Mouse (Mus musculus) liver, embryonic 12.5 days (tissue): ENCODE results near the gene Ccdc154. TPM values are rescaled to one million over a fixed set of nuclear protein-coding genes. Genes with fewer than 3 reads are reported as not detected.
"Not testable (repeated sequence)": the region's sequence is repeated elsewhere in the genome, so short reads cannot be mapped to it uniquely, and the experiment has no call there.

Source experiments
- ATAC-seq: fragments of 200-750 bp; cut with Nextera tagmentation; 2 replicates; pipeline ENCODE4 v1.8.0; 2017; ENCODE audit warnings: moderate number of reproducible peaks, mild to moderate bottlenecking, moderate library complexity
- H3K27ac ChIP-seq: fragments of 300-500 bp; sonication (generic); 2 replicates; pipeline ENCODE4 v1.5.1; 2016; ENCODE audit warnings: mild to moderate bottlenecking
- H3K27me3 ChIP-seq: fragments of 300-500 bp; sonication (generic); replicated peaks from 2 replicates; pipeline ENCODE4 v1.6.1; 2016; ENCODE audit warnings: mild to moderate bottlenecking, moderate library complexity
- H3K36me3 ChIP-seq: fragments of 300-500 bp; sonication (generic); 2 replicates; pipeline ENCODE4 v1.6.1; 2016; ENCODE audit warnings: mild to moderate bottlenecking, moderate library complexity
- H3K4me1 ChIP-seq: fragments of 300-500 bp; sonication (generic); 2 replicates; pipeline ENCODE4 v1.6.1; 2016
- H3K4me2 ChIP-seq: fragments of 300-500 bp; sonication (generic); 2 replicates; pipeline ENCODE4 v1.6.1; 2016; ENCODE audit warnings: mild to moderate bottlenecking, moderate library complexity
- H3K4me3 ChIP-seq: fragments of 300-500 bp; sonication (generic); 2 replicates; pipeline ENCODE4 v1.5.1; 2016; ENCODE audit warnings: mild to moderate bottlenecking, moderate library complexity
- H3K9ac ChIP-seq: fragments of 300-500 bp; sonication (generic); 2 replicates; pipeline ENCODE4 v1.6.1; 2016; ENCODE audit warnings: mild to moderate bottlenecking, moderate library complexity
- H3K9me3 ChIP-seq: fragments of 300-500 bp; sonication (generic); replicated peaks from 2 replicates; pipeline ENCODE4 v1.6.1; 2016; ENCODE audit warnings: mild to moderate bottlenecking, moderate library complexity
- WGBS: fragments of 180-500 bp; shearing (Covaris S2); methylation state at CpG from one replicate; pipeline ENCODE4 v1.1.7; 2016; ENCODE audit not compliant: insufficient replicate concordance; 5-methylcytosine and 5-hydroxymethylcytosine counted together
- polyA plus RNA-seq: library from polyadenylated mRNA; unstranded; fragments of >200 nt; fragmentation: Nextera tagmentation; extraction: Ambion mirVana; gene quantifications from 2 replicates; pipeline ENCODE4 v1.2.1, GENCODE M21; 2016

The Ccdc154 gene
- not detected in 2 replicates for polyA plus RNA-seq

DNA sequence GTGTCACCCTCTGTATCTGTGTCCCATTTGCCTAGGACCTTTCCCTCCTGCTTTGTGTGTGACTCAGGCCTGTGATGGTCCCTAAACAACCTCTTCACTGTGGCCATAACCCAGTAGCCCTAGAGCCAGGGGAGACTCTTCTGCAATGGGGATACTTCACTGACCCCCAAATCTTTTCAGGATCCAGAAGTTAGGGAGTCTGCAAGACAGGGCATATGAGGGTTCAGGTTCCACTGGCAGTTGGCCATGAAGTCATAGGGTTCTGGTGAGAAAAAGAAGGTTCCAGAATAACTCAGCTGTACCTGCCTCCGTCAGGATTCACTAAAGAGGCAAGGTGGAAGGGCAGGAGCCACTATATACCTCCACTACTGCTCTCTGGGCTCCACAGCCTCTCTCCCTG is at the start of gene Ccdc154:
Gene Ccdc154 (plus strand): TSS at position 301 of the 400 bp plus-strand sequence.
- Histone ChIP-seq H3K4me2 (no peak within 1 kb of the TSS), H3K4me1 (no peaks in the 10 kb centered on the region), H3K36me3 (peaks cover 41% of the 10 kb centered on the region), H3K9me3 (no peaks in the 10 kb centered on the region), H3K27me3 (no peaks in the 10 kb centered on the region; the same call in 1 of the 2 replicates), H3K4me3 (no peak within 1 kb of the TSS), H3K9ac (no peak within 1 kb of the TSS), H3K27ac (no peak within 1 kb of the TSS)
- 94% methylated on average over 1 of the region's 1 CpGs for WGBS
- ATAC-seq = no peak

DNA sequence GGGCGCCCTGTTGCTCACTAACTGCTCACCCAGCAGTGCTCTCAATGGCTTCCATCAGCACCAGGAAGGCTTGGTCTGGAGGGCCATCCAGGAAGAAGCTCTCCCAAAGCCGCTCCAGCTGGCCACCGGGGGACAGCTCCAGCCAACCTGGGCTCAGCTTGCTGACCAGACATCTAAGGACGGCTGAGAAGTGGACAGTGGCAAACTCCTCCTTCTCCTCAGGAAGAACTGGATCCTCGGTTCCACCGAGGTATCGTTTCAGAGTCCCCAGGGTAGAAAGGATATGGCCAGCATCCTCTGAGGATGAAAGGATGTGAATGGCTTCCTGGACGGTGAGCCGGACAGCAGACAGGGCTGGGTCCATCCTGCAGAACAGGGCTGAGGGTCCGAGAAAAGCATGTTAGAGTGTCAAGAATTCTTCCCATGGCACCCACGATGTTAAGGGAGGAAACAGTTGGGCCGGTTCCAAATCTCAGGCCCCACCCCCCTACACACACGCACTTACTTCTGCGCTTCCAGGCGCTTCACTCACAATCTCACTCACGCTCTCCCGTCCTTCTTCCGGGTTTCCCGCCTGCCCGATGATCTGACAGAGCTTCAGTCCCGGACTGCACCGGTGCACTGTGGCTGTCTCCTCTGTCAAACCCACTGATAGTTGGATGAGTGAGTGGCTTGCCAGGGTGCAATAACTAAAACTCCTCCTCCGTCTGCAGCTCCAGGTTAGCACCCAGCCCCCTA is 47.2 kb upstream of the Ccdc154 start:
- H3K4me2 ChIP-seq = peak overlapping the region; percentile 93
- peaks cover 44% of the 10 kb centered on the region for H3K4me1 ChIP-seq
- no peaks in the 10 kb centered on the region for H3K9me3 ChIP-seq
- H3K27me3 ChIP-seq = peaks cover 8% of the 10 kb centered on the region; the same call in 1 of the 2 replicates
- peaks cover 37% of the 10 kb centered on the region for H3K36me3 ChIP-seq
- 10% methylated on average over 23 of the region's 23 CpGs for WGBS
- H3K27ac ChIP-seq = peak overlapping the region; percentile 85
- peak overlapping the region; percentile 69 for H3K4me3 ChIP-seq
- peak; percentile 68 for ATAC-seq
- peak overlapping the region; percentile 76 for H3K9ac ChIP-seq

DNA sequence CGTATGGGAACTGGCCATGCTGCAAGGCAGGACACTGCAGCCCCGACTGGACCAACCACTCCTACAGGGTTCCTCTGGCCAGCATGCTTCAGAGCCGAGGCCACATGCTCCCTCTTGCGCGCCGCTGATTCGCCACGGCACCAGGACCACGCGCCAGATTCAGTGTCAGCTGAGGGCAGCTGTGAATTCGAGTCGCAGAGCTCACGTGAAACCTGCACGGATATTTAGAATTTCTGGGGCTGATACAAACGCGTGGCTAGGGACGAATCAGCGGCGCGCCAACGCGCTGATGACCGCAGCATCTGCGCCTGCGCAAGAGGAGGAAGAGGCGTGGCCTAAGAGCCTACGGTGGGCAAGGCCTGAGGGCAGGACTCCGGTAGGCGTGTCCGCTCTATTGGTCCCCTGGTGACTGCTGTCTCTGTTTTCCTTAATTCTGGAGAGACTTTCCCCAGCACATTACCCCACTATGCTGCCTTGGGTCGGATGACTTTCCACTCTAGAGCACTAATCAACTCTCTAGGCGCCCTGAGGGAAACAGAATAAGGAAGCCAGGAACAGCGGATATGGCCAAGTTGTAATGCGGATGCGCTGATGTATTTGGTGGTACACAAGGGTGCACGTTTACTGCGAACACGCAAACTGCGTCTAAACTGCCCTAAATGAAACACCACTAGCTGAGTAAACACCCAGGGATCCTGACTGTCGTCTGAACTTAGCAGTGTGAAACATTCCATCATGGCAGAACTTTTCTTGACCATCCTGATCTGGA is 46.4 kb upstream of the Ccdc154 start, which contains the start of gene Telo2:
Gene Telo2 (minus strand): TSS at position 304 of the 769 bp plus-strand sequence.
- Histone ChIP-seq H3K27ac (peak within 1 kb of the TSS; percentile 85), H3K4me2 (peak within 1 kb of the TSS; percentile 93), H3K27me3 (peaks cover 14% of the 10 kb centered on the region), H3K36me3 (peaks cover 29% of the 10 kb centered on the region), H3K4me1 (peaks cover 41% of the 10 kb centered on the region), H3K4me3 (peak within 1 kb of the TSS; percentile 69), H3K9me3 (no peaks in the 10 kb centered on the region), H3K9ac (peak within 1 kb of the TSS; percentile 76)
- ATAC-seq = peak; percentile 88
- 6% methylated on average over 40 of the region's 40 CpGs for WGBS

DNA sequence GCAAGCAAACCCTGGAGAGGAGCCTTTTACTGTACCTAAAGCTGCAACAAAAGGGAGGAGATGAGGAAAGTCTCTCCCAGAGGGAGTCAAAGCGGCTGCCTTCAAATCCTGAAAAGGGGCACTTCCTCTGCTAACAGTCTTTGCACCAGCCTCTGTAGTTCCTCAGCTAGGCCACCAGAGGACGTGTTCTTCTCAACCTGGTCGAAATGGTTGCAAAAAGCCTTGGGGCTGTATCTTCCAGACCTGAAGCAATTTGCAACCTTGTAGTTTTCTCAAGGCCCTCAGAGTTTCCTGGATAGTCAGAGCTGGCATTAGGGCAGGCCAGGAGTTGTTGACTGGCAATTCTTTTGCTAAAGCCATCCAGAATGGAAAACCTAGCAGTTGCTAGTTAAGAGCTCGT is 45.0 kb upstream of the Ccdc154 start:
- no peak for ATAC-seq
- Histone ChIP-seq H3K9ac (no peak overlapping the region), H3K36me3 (peaks cover 15% of the 10 kb centered on the region), H3K27me3 (peaks cover 27% of the 10 kb centered on the region), H3K27ac (0 out of 2 replicates have a peak overlapping the region, but pooled peaks have one; percentile 11), H3K4me2 (no peak overlapping the region), H3K9me3 (no peaks in the 10 kb centered on the region), H3K4me3 (no peak overlapping the region), H3K4me1 (peaks cover 41% of the 10 kb centered on the region)
- WGBS = 38% methylated on average over 4 of the region's 4 CpGs

DNA sequence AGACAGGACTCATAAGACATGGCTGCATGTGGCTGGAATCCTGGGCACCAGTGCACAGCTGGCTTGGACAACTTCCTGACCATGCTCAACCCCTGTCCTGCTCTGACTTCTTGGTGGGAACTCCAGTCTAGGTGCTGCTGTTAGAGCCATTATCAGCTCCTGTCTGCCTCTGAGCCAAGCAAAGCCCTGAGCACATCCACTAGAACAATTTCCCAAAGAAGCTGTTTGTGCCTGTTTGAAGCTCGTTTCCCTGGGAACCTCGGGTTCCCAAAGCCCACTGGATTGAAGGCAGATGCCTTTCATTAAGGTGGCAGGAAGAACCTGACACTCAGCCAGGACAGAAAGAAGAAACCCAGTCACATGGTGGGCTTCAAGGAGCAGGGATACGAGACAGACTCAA is 41.9 kb upstream of the Ccdc154 start, which contains the start of gene Ptx4:
Gene Ptx4 (plus strand): TSS at position 355 of the 400 bp plus-strand sequence.
- WGBS = 28% methylated on average over 3 of the region's 3 CpGs

DNA sequence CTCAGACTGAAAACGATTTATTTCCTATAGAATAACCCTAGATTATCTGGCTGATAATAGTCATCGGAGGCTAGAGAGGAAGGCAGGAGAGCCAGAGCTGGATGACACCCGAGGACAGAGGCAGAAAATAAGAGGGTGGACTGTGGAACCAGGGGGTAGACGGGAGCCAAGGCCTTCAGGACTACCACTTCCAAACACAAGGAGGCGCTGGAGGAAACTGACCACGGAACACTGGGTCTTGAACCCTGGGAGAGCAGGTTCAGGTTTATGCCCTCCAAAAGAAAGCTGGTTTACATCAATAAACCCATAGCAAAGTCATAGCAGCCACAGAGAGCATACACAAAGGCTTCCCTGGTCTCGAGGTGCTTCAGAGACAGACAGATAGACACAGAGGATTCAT is 38.3 kb upstream of the Ccdc154 start:
- no peak for ATAC-seq
- H3K4me3 ChIP-seq = no peak overlapping the region
- peaks cover 31% of the 10 kb centered on the region for H3K27me3 ChIP-seq
- H3K9me3 ChIP-seq = no peaks in the 10 kb centered on the region
- H3K4me1 ChIP-seq = peaks cover 52% of the 10 kb centered on the region
- H3K27ac ChIP-seq = no peak overlapping the region
- H3K36me3 ChIP-seq = no peaks in the 10 kb centered on the region
- no peak overlapping the region for H3K9ac ChIP-seq
- H3K4me2 ChIP-seq = no peak overlapping the region
- 23% methylated on average over 7 of the region's 7 CpGs for WGBS

More for the DNA sequence above, 41.9 kb upstream of the Ccdc154 start, which contains the start of gene Ptx4:
- Histone ChIP-seq H3K4me1 (peaks cover 30% of the 10 kb centered on the region), H3K4me3 (no peak within 1 kb of the TSS), H3K4me2 (no peak within 1 kb of the TSS), H3K27ac (no peak within 1 kb of the TSS), H3K9me3 (no peaks in the 10 kb centered on the region), H3K9ac (0 out of 2 replicates have a peak within 1 kb of the TSS, but pooled peaks have one; percentile 20), H3K27me3 (peaks cover 35% of the 10 kb centered on the region), H3K36me3 (no peaks in the 10 kb centered on the region)
- no peak for ATAC-seq

DNA sequence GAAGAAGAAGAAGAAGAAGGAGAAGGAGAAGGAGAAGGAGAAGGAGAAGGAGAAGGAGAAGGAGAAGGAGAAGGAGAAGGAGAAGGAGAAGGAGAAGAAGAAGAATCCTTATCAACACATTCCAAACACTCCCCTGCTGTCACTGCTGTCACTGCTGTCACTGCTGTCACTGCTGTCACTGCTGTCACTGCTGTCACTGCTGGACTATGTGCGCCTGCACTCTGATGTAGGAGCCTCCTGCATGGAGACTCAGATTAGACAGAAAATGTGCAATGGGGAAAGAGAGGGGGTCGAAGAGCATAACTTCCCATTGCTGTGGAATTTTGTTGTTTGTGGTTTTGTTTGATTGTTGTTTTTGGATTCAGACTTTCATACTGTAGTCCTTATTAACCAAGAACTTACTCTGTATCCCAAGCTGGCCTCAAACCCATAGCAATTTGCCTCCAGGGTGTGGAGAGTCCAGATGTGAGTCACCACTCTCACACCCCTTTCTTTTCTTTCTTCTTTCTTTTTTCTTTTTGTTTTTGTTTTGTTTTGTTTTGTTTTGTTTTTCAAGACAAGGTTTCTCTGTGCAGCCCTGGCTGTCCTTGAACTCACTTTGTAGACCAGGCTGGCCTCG is 36.7 kb upstream of the Ccdc154 start:
- not testable (repeated sequence) for H3K36me3 ChIP-seq, H3K9ac ChIP-seq, H3K9me3 ChIP-seq, H3K4me3 ChIP-seq
- Histone ChIP-seq H3K4me2 (peak overlapping the region; percentile 7; the same call in 1 of the 2 replicates), H3K27ac (peak overlapping the region; percentile 92), H3K27me3 (peaks cover 24% of the 10 kb centered on the region), H3K4me1 (peaks cover 43% of the 10 kb centered on the region)
- 40% methylated on average over 3 of the region's 3 CpGs for WGBS
- peak; percentile 57 for ATAC-seq

DNA sequence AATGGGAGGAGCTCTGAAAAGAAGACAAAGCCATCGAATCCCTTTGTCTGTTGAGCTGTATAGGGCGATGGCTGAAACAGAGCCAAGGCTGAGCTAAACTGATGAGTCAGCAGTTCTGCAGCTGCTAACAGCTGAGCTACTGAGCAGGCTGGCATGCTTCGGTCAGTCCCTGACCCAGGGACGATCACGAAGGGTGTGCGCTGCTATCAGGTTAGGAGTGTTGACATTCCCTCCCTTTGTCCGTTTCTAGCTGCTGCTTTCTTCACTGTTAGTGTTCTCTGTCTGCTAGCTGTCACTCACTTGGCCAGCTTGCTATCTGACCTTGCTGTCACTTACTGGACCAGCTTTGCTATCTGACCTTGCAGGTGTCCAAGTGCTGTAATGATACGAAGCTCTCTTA is 35.2 kb upstream of the Ccdc154 start:
- Histone ChIP-seq H3K4me3 (0 out of 2 replicates have a peak overlapping the region, but pooled peaks have one; percentile 10), H3K36me3 (no peaks in the 10 kb centered on the region), H3K27ac (peak overlapping the region; percentile 92), H3K4me2 (peak overlapping the region; percentile 51), H3K4me1 (peaks cover 43% of the 10 kb centered on the region), H3K9ac (peak overlapping the region; percentile 53), H3K27me3 (peaks cover 10% of the 10 kb centered on the region), H3K9me3 (no peaks in the 10 kb centered on the region)
- 19% methylated on average over 8 of the region's 8 CpGs for WGBS
- ATAC-seq = peak; percentile 86

DNA sequence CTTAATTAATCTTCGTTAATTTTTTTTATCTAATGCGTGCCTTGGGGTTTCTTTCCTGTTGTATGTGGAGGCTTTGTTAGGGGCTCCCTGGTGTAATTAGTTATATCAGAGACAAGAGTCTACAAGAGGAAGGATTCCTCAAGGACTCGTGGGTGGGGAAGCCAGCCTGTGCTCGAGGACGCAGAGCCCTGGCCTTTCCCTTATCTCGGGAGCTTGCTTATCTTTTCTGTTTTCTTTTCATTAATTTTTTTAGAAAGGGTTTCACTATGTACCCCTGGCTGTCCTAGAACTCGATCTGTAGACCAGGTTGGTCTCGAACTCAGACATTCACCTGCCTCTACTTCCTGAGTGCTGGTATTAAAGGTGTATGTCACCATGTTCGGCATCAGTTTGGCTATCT is 34.6 kb upstream of the Ccdc154 start:
- peaks cover 4% of the 10 kb centered on the region for H3K27me3 ChIP-seq
- no peaks in the 10 kb centered on the region for H3K36me3 ChIP-seq
- peaks cover 44% of the 10 kb centered on the region for H3K4me1 ChIP-seq
- H3K9me3 ChIP-seq = no peaks in the 10 kb centered on the region
- H3K9ac ChIP-seq = peak overlapping the region; percentile 53
- no peak overlapping the region for H3K4me3 ChIP-seq
- 26% methylated on average over 9 of the region's 9 CpGs for WGBS
- peak overlapping the region; percentile 92 for H3K27ac ChIP-seq
- peak overlapping the region; percentile 51 for H3K4me2 ChIP-seq
- peak; percentile 46; the same call in 1 of the 2 replicates for ATAC-seq

DNA sequence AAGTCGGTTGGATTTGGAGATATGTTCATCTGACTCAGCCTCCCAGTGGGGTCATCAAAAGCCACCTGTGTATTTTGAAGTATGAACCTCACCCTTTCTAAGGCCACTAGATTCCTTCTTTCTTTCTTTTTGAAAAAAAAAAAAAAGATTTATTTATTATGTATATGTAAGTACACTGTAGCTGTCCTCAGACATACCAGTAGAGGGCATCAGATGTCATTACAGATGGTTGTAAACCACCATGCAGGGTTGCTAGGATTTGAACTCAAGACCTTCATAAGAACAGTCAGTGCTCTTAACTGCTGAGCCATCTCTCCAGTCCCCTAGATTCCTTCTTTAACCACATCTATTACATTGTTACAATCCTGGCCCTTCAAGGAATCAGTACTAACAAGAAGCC is 32.2 kb upstream of the Ccdc154 start:
- H3K4me1 ChIP-seq = peaks cover 52% of the 10 kb centered on the region
- no peak for ATAC-seq
- no peaks in the 10 kb centered on the region for H3K27me3 ChIP-seq
- H3K4me2 ChIP-seq = no peak overlapping the region
- H3K9me3 ChIP-seq = no peaks in the 10 kb centered on the region
- H3K36me3 ChIP-seq = no peaks in the 10 kb centered on the region
- H3K4me3 ChIP-seq = no peak overlapping the region
- 81% methylated on average over 1 of the region's 1 CpGs for WGBS
- peak overlapping the region; percentile 6; the same call in 1 of the 2 replicates for H3K27ac ChIP-seq
- no peak overlapping the region for H3K9ac ChIP-seq

DNA sequence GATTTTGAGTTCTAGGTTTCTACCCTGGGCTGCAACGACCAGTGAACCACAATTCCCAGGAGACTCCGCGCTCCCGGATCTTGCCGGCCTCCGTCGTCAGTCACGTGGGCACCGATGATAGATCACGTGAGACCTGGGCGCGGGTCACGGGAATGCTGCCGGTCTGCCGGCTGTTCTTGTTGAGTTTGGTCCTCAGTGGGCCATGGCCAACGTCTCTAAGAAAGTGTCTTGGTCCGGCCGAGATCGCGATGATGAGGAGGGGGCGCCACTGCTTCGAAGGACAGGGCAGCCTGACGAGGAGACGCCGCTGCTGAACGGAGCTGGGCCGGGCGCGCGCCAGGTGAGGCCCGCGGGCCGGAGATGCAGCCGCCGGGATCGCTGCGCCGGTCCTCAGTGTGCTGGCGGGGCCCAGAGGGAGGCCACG is 29.0 kb upstream of the Ccdc154 start, which contains the start of gene Clcn7:
Gene Clcn7 (plus strand): TSS at position 117 of the 424 bp plus-strand sequence.
- peak within 1 kb of the TSS; percentile 83 for H3K9ac ChIP-seq
- peaks cover 36% of the 10 kb centered on the region for H3K4me1 ChIP-seq
- no peaks in the 10 kb centered on the region for H3K9me3 ChIP-seq
- under 1% methylated on average over 40 of the region's 40 CpGs for WGBS
- H3K27ac ChIP-seq = peak within 1 kb of the TSS; percentile 74
- peak within 1 kb of the TSS; percentile 84 for H3K4me3 ChIP-seq
- ATAC-seq = peak; percentile 89
- H3K4me2 ChIP-seq = peak within 1 kb of the TSS; percentile 83
- H3K27me3 ChIP-seq = no peaks in the 10 kb centered on the region
- peaks cover 16% of the 10 kb centered on the region for H3K36me3 ChIP-seq
